Mouse (Mus musculus) megakaryocyte, embryonic 14.5 days (primary cell): ENCODE measurements at regions not wholly inside any gene's neighbourhood (a gene's known extent, or its start where the extent isn't known, plus 50 kb on each side); places are given as distances from the start of the nearest gene placed in this dataset.

Experiments
- H3K27me3 ChIP-seq: replicated peaks from 2 replicates; pipeline ENCODE3; 2012; ENCODE audit warnings: inconsistent platforms
- H3K36me3 ChIP-seq: replicated peaks from 2 replicates; pipeline ENCODE3; 2012; ENCODE audit warnings: low read length, inconsistent platforms, mixed read lengths
- H3K4me1 ChIP-seq: 2 replicates; pipeline ENCODE4 v1.6.1; 2012; ENCODE audit warnings: inconsistent platforms
- H3K4me3 ChIP-seq: replicated peaks from 2 replicates; pipeline ENCODE3; 2012; ENCODE audit warnings: moderate library complexity, mild to moderate bottlenecking, inconsistent platforms
- H3K9me3 ChIP-seq: 2 replicates; pipeline ENCODE4 v1.6.1; 2012; ENCODE audit warnings: inconsistent platforms
- FLI1 ChIP-seq: IDR thresholded peaks from 2 replicates; pipeline ENCODE4 v1.6.1; 2012; ENCODE audit warnings: low read length, inconsistent platforms, mixed read lengths
- GATA1 ChIP-seq: IDR thresholded peaks from 3 replicates; pipeline ENCODE4 v1.6.1; 2012; ENCODE audit warnings: mixed read lengths, low read length, inconsistent platforms, borderline replicate concordance

DNA sequence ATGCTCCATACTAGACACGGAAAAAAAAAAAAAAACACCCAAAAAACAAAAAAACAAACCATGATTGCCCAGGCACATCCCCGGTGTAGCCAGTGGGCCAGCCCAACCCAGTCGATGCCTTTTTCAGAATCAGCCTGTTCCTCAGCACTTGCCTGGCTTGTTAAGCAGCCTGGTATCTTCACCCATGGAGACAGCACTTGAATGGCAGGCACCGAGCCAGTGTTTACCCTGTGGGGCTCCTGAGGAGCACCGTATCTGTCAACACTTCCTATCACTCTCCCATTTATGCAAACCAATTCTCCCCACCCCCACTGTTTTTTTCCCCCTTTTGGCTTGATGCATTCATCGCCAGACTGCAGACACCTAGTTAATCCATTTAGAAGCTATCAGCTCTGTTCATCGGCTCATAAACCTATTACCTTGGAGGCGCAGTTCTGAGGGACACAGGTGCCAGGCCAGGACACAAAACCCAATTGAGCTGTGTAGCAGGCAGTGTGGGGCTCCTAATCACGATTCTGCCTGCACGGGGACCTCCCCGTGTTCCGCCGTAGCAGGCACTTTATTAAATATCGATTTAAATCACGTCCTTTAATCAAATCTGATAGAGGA, 537.8 kb downstream of the Ofcc1 start:
- Histone ChIP-seq H3K27me3 (no peaks in the 10 kb centered on the region), H3K4me1 (no peaks in the 10 kb centered on the region), H3K9me3 (peaks cover 9% of the 10 kb centered on the region), H3K4me3 (no peak overlapping the region), H3K36me3 (no peaks in the 10 kb centered on the region)
- TF ChIP-seq GATA1, result no peak
- no peak for TF ChIP-seq FLI1

DNA sequence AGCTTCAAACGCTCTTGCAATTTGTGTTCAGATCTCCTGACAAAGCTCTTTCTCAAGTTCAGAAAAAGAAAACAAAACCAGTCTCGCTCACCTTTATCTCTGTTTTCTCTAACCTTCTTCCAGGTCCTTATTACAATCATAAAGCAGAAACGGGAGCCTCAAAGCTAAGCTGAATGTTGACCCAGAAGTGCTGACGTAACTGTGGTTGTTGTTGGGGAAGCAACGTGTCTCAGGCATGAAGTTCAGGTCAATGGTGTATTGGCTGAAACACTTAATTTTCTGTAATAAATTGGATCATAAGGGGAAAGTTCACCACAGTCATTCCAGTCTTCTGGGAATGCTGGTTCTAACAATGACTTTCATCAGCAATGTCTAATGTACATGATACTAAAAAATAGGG, 586.7 kb downstream of the Ofcc1 start:
- no peaks in the 10 kb centered on the region for H3K9me3 ChIP-seq
- 0 out of 2 replicates have a peak, but pooled peaks cover under 1% of the 10 kb centered on the region for H3K4me1 ChIP-seq
- no peaks in the 10 kb centered on the region for H3K27me3 ChIP-seq
- no peak for TF ChIP-seq FLI1
- no peak for TF ChIP-seq GATA1
- no peak overlapping the region for H3K4me3 ChIP-seq
- H3K36me3 ChIP-seq, result no peaks in the 10 kb centered on the region

DNA sequence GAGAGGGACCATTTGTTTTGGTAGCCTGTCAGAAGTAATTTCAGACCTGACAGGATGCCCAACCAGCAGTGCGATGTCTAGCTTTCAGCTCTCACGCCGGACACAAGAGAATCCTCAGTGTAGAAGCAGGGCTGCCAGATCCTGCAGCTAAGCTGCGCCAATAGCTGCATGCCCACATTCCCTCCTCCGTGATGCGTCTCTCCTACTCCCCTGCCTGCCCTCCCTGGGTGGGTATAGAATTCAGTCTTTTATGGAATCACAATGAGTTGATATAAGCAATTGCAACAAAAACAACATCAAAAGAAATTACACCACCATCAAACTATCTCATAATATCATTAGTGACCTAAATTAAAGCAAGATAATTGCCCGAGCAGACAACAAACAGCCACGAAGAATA, 587.1 kb downstream of the Ofcc1 start:
- no peaks in the 10 kb centered on the region for H3K27me3 ChIP-seq
- H3K36me3 ChIP-seq, result no peaks in the 10 kb centered on the region
- TF ChIP-seq FLI1 (no peak), GATA1 (no peak)
- no peaks in the 10 kb centered on the region for H3K9me3 ChIP-seq
- H3K4me1 ChIP-seq, result 0 out of 2 replicates have a peak, but pooled peaks cover 5% of the 10 kb centered on the region
- no peak overlapping the region for H3K4me3 ChIP-seq

DNA sequence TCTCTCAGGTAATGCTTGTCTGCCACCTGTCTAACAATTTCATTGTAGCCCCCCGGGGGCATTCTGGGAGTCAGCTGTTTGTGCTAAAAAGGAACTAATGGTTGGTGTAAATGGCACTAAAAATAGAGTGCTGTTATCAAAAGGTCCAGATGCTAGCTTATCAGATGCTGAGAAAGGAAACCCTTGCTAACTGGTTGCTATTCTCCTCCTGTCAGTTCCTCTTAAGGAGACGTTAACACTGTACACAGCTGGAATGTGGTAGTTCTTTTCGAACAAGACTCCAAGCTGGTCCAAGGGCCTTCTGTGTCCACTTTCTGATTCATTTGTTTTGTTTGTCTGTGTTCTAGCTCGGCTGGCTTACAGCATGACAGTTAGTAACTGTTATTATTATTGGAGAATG, 592.0 kb downstream of the Ofcc1 start:
- Histone ChIP-seq H3K27me3 (no peaks in the 10 kb centered on the region), H3K4me1 (0 out of 2 replicates have a peak, but pooled peaks cover 5% of the 10 kb centered on the region), H3K36me3 (no peaks in the 10 kb centered on the region), H3K4me3 (no peak overlapping the region), H3K9me3 (no peaks in the 10 kb centered on the region)
- no peak for TF ChIP-seq GATA1

DNA sequence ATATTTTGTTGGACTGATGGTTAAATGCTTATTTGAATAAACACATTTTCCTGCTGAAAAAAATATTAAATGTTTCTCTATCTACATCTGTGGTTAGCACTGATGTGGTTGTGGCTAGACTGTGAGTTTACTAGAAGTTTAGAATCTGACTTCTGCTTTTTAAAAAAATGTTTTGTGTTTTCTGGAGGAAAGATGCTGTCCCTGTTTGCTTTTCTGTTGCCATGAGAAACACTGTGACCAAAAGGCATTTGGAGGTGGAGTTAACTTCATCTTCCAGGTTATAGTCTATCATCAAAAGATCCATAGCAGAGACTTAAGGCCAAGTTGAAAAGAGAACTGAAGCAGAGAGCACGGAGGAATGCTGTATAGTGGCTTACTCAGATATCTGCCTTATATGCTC, 594.4 kb downstream of the Ofcc1 start:
- H3K9me3 ChIP-seq, result peaks cover 3% of the 10 kb centered on the region
- 0 out of 2 replicates have a peak, but pooled peaks cover 5% of the 10 kb centered on the region for H3K4me1 ChIP-seq
- no peaks in the 10 kb centered on the region for H3K36me3 ChIP-seq
- H3K27me3 ChIP-seq, result no peaks in the 10 kb centered on the region
- no peak for TF ChIP-seq FLI1
- no peak for TF ChIP-seq GATA1
- no peak overlapping the region for H3K4me3 ChIP-seq
